Mouse (Mus musculus) left cerebral cortex, postnatal 14 days (tissue): ENCODE measurements around the gene Csn1s2a. TPM values are rescaled to one million over a fixed set of nuclear protein-coding genes. Genes with fewer than 3 reads are reported as not detected.
A peak's percentile ranks its signal among the peaks of the same experiment; 100 is the strongest.
"Not testable (repeated sequence)": the region's sequence is repeated elsewhere in the genome, so short reads cannot be mapped to it uniquely, and the experiment has no call there.

Experiments
- DNase-seq, 2 experiments: peaks; one replicate each; pipeline ENCODE4 v3.0.0; 2021 to 2022; ENCODE audit warnings: low spot score in 2 of 2, mixed read lengths in 1 of 2
- intact Hi-C: fragments of 180-260 bp; cut with DNase I; formaldehyde crosslinking; loops from one replicate; pipeline ENCODE4 v1.15.1; 2025
- long read RNA-seq, 2 experiments: library from polyadenylated mRNA; stranded (forward); transcript quantifications; one replicate each; pipeline ENCODE4 v2.0.0; 2021
- total RNA-seq, 2 experiments: library from RNA; stranded (reverse); gene quantifications; 2 replicates each; pipeline ENCODE4 v1.2.3; 2021

The Csn1s2a gene
- not detected for total RNA-seq
- long read RNA-seq, experiment 1 = 0 reads
- long read RNA-seq, experiment 2 = 0 reads

GRCm38 (mm10) chr5:87774267-87774666 lies at the start of gene Csn1s2a:
Csn1s2a (plus strand) TSS chr5:87774567.
- no peak for DNase-seq
- intact Hi-C loops = no loop called here

- intact Hi-C loops = no loop called here
- no peak for DNase-seq
Measured at GRCm38 (mm10) chr5:87734821-87735220, 39.5 kb upstream of the Csn1s2a start.

- intact Hi-C loops = no loop called here
- DNase-seq = no peak
Measured at GRCm38 (mm10) chr5:87753471-87753870, 20.9 kb upstream of the Csn1s2a start.

- intact Hi-C loops = no loop called here
- DNase-seq = no peak
Measured at GRCm38 (mm10) chr5:87764546-87764945, 9.8 kb upstream of the Csn1s2a start.

GRCm38 (mm10) chr5:87772151-87772550 lies 2.2 kb upstream of the Csn1s2a start:
- intact Hi-C loops, DNase-seq: not testable (repeated sequence)

- intact Hi-C loops = loop anchor here (5.0 to 10.0 kb wide), 2 partner anchors 160 to 612 kb away; no protein-coding TSS in a partner anchor
- peak in 1 of 2 experiments; percentile 6 for DNase-seq
Measured at GRCm38 (mm10) chr5:87782731-87783130, 8.4 kb downstream of the Csn1s2a start.

GRCm38 (mm10) chr5:87807782-87808181 lies 33.4 kb downstream of the Csn1s2a start, which contains the start of gene Csn1s2b:
Csn1s2b (plus strand) TSS chr5:87808082.
- no peak for DNase-seq
- intact Hi-C loops = no loop called here

GRCm38 (mm10) chr5:87809253-87809652 lies 34.9 kb downstream of the Csn1s2a start:
- intact Hi-C loops = no loop called here
- no peak for DNase-seq

GRCm38 (mm10) chr5:87825386-87825785 lies 51.0 kb downstream of the Csn1s2a start, which contains the start of gene Prr27:
Prr27 (plus strand) TSS chr5:87825686.
- DNase-seq = no peak
- intact Hi-C loops = no loop called here

Other genes starting within 250 kb of the Csn1s2a start
- gene Sult1b1, start 236.4 kb upstream of the Csn1s2a start, total RNA-seq = not detected
- gene Sult1d1, start 205.5 kb upstream of the Csn1s2a start, total RNA-seq = not detected
- gene Sult1e1, start 183.0 kb upstream of the Csn1s2a start, total RNA-seq = not detected
- not detected for gene Csn1s1, start 108.4 kb upstream of the Csn1s2a start, total RNA-seq
- gene Csn2, start 74.9 kb upstream of the Csn1s2a start, total RNA-seq = not detected
- gene Csn1s2b, start 33.5 kb downstream of the Csn1s2a start, total RNA-seq = not detected
- gene Prr27, start 51.1 kb downstream of the Csn1s2a start, total RNA-seq = not detected
- gene Odam, start 110.5 kb downstream of the Csn1s2a start, total RNA-seq = not detected
- gene Csn3, start 151.0 kb downstream of the Csn1s2a start, total RNA-seq = not detected
- gene 2310003L06Rik, start 194.9 kb downstream of the Csn1s2a start, total RNA-seq = not detected
- not detected for gene Gm28434, start 194.9 kb downstream of the Csn1s2a start, total RNA-seq
- not detected for gene Cabs1, start 204.9 kb downstream of the Csn1s2a start, total RNA-seq
- not detected for gene Smr3a, start 228.0 kb downstream of the Csn1s2a start, total RNA-seq